Mouse (Mus musculus) urinary bladder, adult 18-20 months (tissue): ENCODE measurements around the gene Hils1.
"Not testable (repeated sequence)": the region's sequence is repeated elsewhere in the genome, so short reads cannot be mapped to it uniquely, and the experiment has no call there.

Experiments
- DNase-seq, 2 experiments: peaks; one replicate each; pipeline ENCODE4 v3.0.0; 2022; ENCODE audit warnings: low spot score in 2 of 2, mixed read lengths in 2 of 2

Hils1 gene

GRCm38 (mm10) chr11:94955103-94955502 lies 12.3 kb upstream of the Hils1 start:
- DNase-seq: no peak

GRCm38 (mm10) chr11:94957693-94958064 lies 9.7 kb upstream of the Hils1 start:
- no peak for DNase-seq

GRCm38 (mm10) chr11:94958065-94958858 lies 9.1 kb upstream of the Hils1 start:
- peak; percentile 45 to 69 for DNase-seq

GRCm38 (mm10) chr11:94962534-94963101 lies 4.8 kb upstream of the Hils1 start:
- no peak for DNase-seq

GRCm38 (mm10) chr11:94968187-94968586 lies 794 bp downstream of the Hils1 start:
- DNase-seq: no peak

GRCm38 (mm10) chr11:94969709-94970108 lies 2.3 kb downstream of the Hils1 start:
- not testable (repeated sequence) for DNase-seq

GRCm38 (mm10) chr11:94970210-94970943 lies 3.0 kb downstream of the Hils1 start:
- DNase-seq: peak; percentile 46 to 56

- DNase-seq: no peak
Observed at GRCm38 (mm10) chr11:94971895-94972615, 4.7 kb downstream of the Hils1 start.

- DNase-seq: no peak
Observed at GRCm38 (mm10) chr11:94972887-94973286, 5.5 kb downstream of the Hils1 start.

- no peak for DNase-seq
Observed at GRCm38 (mm10) chr11:94973313-94973712, 5.9 kb downstream of the Hils1 start.

- no peak for DNase-seq
Observed at GRCm38 (mm10) chr11:94974951-94975350, 7.6 kb downstream of the Hils1 start.

GRCm38 (mm10) chr11:94976199-94976598 lies 8.8 kb downstream of the Hils1 start, which contains the start of gene Sgca:
Sgca (minus strand) TSS chr11:94976327.
- DNase-seq: no peak

- DNase-seq: no peak
Observed at GRCm38 (mm10) chr11:94978178-94978915, 11.0 kb downstream of the Hils1 start.

GRCm38 (mm10) chr11:94978947-94979346 lies 11.6 kb downstream of the Hils1 start:
- DNase-seq: peak; percentile 94 to 95

- DNase-seq: no peak
Observed at GRCm38 (mm10) chr11:94979462-94980179, 12.2 kb downstream of the Hils1 start.

GRCm38 (mm10) chr11:94985140-94985539 lies 17.7 kb downstream of the Hils1 start:
- DNase-seq: no peak

- DNase-seq: no peak
Observed at GRCm38 (mm10) chr11:94985822-94986221, 18.4 kb downstream of the Hils1 start.

GRCm38 (mm10) chr11:94986435-94986834 lies 19.0 kb downstream of the Hils1 start:
- DNase-seq: no peak

GRCm38 (mm10) chr11:94987341-94987740 lies 19.9 kb downstream of the Hils1 start:
- DNase-seq: no peak

GRCm38 (mm10) chr11:94987851-94988250 lies 20.5 kb downstream of the Hils1 start:
- no peak for DNase-seq
